Mouse (Mus musculus): ENCODE results near the gene Bsg. TPM values are rescaled to one million over a fixed set of nuclear protein-coding genes. Genes with fewer than 3 reads are reported as not detected.
A peak's percentile ranks its signal among the peaks of the same experiment; 100 is the strongest.

Gene Bsg
- polyA plus RNA-seq, 1 experiment from 2014 or later = 1,001 TPM

DNA sequence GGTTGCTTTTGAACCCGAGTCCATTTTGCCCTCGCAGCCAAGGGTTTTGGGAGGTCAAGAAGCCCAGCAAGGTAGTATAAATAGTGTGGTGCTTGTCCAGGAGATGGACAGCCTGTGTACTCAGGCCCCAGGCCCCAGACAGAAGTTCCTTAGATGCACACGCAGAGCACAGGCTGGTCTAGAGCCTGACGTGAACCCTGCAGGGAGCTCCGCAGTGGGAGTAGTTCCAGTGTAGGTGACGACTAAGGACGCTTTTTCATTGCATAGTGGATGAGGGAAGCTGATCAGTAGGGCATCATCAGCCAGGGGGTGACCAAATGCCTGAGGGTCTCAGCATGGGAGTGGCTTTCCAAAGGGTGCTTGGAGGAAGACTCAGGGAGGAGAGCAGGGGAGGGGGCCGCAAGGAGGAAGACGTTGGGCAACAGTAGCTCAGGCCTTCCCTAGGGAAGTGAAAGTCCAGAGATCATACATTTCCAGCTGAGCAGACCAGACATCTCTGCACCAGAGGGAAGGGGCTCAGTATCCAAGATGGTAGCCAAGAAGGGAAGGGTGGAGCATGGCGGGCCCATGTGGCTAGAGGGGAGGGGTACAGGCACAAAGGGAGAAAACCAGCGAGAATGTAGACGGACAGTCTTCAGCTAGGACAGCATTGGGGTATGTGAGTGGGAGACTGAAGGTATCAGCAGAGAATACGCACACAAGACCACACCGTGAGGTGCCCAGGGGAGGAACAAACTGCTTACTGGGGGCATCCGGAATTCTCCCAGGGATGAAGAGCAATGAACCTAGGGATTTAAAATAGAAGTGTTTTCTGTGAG lies 34.0 kb upstream of the Bsg start:
- Histone ChIP-seq H3K9me3 (replicated peaks) (no peaks in the 10 kb centered on the region), H3K4me3 (replicated peaks) (peak overlapping the region; percentile 61), H3K4me2 (peak overlapping the region; percentile 95), H3K36me3 (peaks cover 12% of the 10 kb centered on the region), H3K9ac (replicated peaks) (peak overlapping the region; percentile 76), H3K27ac (replicated peaks) (peak overlapping the region; percentile 94), H3K27me3 (replicated peaks) (no peaks in the 10 kb centered on the region), H3K4me1 (peaks cover 33% of the 10 kb centered on the region)
- peak; percentile 15 for ATAC-seq (ENCODE audit: low FRiP score)
- 22% methylated on average over 15 of the region's 15 CpGs for WGBS

DNA sequence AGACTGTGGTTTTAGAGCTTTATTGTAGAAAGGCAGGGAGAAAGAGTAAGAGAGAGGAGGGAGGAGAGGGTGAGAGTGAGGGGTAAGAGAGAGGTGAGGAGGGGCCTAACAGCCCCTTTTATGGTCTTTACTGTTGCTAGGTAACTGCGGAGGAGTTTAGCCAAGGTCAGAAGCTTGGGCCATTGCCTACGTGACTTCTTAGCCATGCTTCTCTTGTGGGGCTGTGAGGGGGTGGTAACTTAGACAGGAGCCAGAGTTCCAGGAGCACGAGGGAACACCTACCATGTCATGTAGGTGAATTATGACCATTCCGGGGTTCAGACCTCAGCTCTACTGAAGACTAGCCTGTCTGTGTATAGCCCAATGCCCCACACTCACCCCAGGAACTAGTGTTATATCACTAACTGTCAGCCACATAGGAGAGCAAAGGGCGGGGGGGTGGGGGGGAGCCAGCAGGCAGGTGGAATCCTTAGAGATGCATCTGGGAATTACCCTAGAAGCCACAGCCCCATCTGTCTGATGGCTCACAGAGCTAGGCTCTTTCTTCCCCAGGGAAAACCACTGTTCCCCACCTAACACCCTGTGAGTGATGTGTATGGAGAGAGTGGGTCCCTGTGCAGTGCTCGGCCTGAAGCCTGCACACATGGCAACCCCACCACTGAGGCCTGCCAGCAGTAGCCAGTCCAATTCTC lies 32.7 kb upstream of the Bsg start:
- Histone ChIP-seq H3K4me2 (peak overlapping the region; percentile 95), H3K4me1 (peaks cover 33% of the 10 kb centered on the region), H3K27me3 (replicated peaks) (no peaks in the 10 kb centered on the region), H3K9ac (replicated peaks) (peak overlapping the region; percentile 76; the same call in 1 of the 2 replicates), H3K27ac (replicated peaks) (no peak overlapping the region), H3K9me3 (replicated peaks) (no peaks in the 10 kb centered on the region), H3K4me3 (replicated peaks) (peak overlapping the region; percentile 61; the same call in 1 of the 2 replicates), H3K36me3 (peaks cover 25% of the 10 kb centered on the region)
- 29% methylated on average over 6 of the region's 6 CpGs for WGBS
- no peak for ATAC-seq (ENCODE audit: low FRiP score)

- ATAC-seq (ENCODE audit: low FRiP score) = no peak
- no peak overlapping the region for H3K4me3 ChIP-seq (replicated peaks)
- no peak overlapping the region for H3K27ac ChIP-seq (replicated peaks)
- peaks cover 28% of the 10 kb centered on the region for H3K36me3 ChIP-seq
- 0 out of 2 replicates have a peak overlapping the region, but pooled peaks have one; percentile 14 for H3K9ac ChIP-seq (replicated peaks)
- H3K4me2 ChIP-seq = peak overlapping the region; percentile 5; the same call in 1 of the 2 replicates
- 49% methylated on average over 3 of the region's 3 CpGs for WGBS
- H3K9me3 ChIP-seq (replicated peaks) = no peaks in the 10 kb centered on the region
- peaks cover 33% of the 10 kb centered on the region for H3K4me1 ChIP-seq
- H3K27me3 ChIP-seq (replicated peaks) = no peaks in the 10 kb centered on the region
These were observed 32.2 kb upstream of the Bsg start for GRCm38 (mm10) chr10:79672088-79672455.

- H3K9ac ChIP-seq (replicated peaks) = no peak overlapping the region
- H3K4me3 ChIP-seq (replicated peaks) = no peak overlapping the region
- peaks cover 28% of the 10 kb centered on the region for H3K36me3 ChIP-seq
- peaks cover 28% of the 10 kb centered on the region for H3K4me1 ChIP-seq
- no peaks in the 10 kb centered on the region for H3K27me3 ChIP-seq (replicated peaks)
- ATAC-seq (ENCODE audit: low FRiP score) = no peak
- no peaks in the 10 kb centered on the region for H3K9me3 ChIP-seq (replicated peaks)
- no peak overlapping the region for H3K27ac ChIP-seq (replicated peaks)
- 94% methylated on average over 3 of the region's 3 CpGs for WGBS
- H3K4me2 ChIP-seq = no peak overlapping the region
These were observed 31.2 kb upstream of the Bsg start for GRCm38 (mm10) chr10:79673054-79673453.

DNA sequence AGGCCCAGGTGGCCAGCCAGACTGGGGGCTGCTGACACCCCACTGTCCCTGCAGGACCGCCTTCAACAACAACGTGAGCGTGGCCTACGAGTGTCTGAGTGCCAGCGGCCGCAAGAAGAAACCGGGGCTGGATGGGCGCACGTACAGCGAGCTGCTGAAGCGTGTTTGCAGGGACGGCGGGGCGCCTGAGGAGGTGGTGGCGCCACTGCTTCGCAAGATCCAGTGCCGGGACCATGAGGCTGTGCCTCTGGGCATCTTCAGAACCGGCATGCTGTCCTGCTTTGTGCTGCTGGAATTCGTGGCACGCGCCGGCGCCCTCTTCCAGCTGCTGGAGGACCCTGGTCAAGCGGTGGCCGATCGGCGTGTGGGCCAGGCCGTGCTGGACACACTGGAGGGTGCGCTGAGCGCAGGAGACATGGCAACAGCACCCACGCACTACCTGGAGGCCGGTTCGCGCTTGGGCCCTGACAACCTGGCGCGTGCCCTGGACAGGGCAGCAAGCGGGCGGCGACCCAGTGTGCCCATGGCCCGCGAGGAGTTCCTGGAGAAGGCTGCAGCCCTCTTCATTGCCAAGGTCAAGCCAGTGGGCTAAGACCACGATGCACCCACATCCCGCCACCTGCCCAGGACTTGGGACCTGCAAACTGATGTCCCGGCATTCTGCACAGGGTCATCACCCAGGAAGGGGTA lies 28.8 kb upstream of the Bsg start:
- Histone ChIP-seq H3K27ac (replicated peaks) (no peak overlapping the region), H3K4me1 (peaks cover 18% of the 10 kb centered on the region), H3K36me3 (peaks cover 28% of the 10 kb centered on the region), H3K4me3 (replicated peaks) (no peak overlapping the region), H3K4me2 (no peak overlapping the region), H3K27me3 (replicated peaks) (no peaks in the 10 kb centered on the region), H3K9me3 (replicated peaks) (no peaks in the 10 kb centered on the region), H3K9ac (replicated peaks) (no peak overlapping the region)
- no peak for ATAC-seq (ENCODE audit: low FRiP score)
- WGBS = 70% methylated on average over 44 of the region's 44 CpGs

DNA sequence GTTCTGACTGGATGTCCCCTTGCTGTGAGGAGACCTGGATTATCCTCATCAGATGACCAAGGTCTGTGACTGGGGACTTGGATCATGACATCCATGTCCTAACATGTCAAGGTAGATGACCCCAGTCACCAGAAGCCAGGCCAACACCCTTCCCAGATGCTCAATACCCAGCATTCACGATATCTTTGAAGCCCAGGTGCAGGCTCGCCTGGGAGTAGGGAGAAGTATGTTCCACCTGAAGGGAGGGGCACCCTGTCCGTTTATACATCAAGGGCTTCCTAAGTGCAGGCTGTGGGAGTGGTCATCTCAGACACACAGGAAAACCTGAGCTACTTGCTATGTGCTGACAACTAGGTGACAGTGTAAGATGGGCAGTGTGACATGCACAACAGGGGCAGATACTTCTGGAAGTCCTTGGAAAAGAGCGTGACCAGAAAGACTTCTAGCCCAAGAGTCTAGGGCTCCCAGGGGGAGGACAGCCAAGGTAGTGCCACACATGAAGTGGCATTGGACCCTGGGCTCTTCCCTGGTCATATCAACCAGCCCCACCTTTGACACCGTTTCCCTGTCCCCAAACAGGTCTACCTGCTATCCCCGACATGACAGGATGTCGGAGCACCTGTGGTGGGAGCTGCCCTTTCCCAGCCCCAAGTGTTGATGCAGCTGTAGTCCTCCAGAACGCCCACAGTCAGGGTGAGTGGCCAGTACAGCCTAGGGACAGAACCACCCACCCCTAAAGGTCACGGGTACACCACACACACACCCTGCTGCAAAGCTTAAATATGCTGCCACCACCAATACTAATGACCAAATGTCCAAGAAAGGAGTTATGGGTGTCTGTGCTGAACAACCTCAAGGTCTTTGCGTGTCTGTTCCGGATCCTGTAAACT lies 23.4 kb upstream of the Bsg start:
- peaks cover 28% of the 10 kb centered on the region for H3K4me1 ChIP-seq
- peaks cover 22% of the 10 kb centered on the region for H3K36me3 ChIP-seq
- ATAC-seq (ENCODE audit: low FRiP score) = peak; percentile 39
- H3K4me2 ChIP-seq = peak overlapping the region; percentile 95
- no peaks in the 10 kb centered on the region for H3K9me3 ChIP-seq (replicated peaks)
- H3K4me3 ChIP-seq (replicated peaks) = peak overlapping the region; percentile 81
- WGBS = 39% methylated on average over 11 of the region's 11 CpGs
- H3K27ac ChIP-seq (replicated peaks) = peak overlapping the region; percentile 88
- H3K27me3 ChIP-seq (replicated peaks) = no peaks in the 10 kb centered on the region
- H3K9ac ChIP-seq (replicated peaks) = peak overlapping the region; percentile 44

DNA sequence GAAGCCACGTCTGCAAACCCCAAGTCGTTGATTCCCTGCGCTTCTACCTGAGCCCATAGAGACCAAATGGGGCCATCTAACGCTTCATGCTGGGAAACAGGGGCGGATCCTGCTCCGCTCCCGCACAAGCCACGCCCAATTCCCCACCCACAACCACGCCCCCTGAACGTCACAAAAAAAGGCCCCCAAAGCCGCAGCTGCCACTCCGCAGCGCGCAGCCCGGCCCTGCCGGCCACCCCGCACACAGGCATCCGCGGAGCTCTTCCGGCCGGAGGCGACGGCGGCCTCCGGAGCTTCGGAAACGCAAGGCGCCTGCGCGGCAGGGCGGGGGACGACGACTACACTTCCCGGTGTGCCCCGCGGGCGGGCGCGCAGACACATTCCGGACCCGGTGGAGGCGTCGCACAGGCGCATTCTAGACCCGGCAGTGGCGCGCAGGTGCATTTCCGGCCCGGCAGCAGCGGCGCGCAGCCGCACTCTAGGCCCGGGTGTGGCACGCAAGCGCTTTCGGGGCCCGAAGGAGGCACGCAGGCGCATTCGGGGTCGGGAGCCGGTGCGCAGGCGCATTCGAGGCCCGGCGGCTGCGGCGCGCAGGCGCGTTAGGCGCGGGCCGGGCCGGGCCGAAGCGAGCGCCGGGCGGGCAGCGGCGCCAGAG lies 22.6 kb upstream of the Bsg start, which contains the start of gene Cdc34:
Gene Cdc34 (plus strand): TSS at position 605 of the 655 bp plus-strand sequence.
- under 1% methylated on average over 64 of the region's 84 CpGs for WGBS
- peak; percentile 92 for ATAC-seq (ENCODE audit: low FRiP score)
- Histone ChIP-seq H3K36me3 (peaks cover 22% of the 10 kb centered on the region), H3K4me3 (replicated peaks) (peak within 1 kb of the TSS; percentile 81), H3K4me1 (peaks cover 28% of the 10 kb centered on the region), H3K27me3 (replicated peaks) (no peaks in the 10 kb centered on the region), H3K9ac (replicated peaks) (peak within 1 kb of the TSS; percentile 76), H3K9me3 (replicated peaks) (no peaks in the 10 kb centered on the region), H3K4me2 (peak within 1 kb of the TSS; percentile 95), H3K27ac (replicated peaks) (peak within 1 kb of the TSS; percentile 88)

DNA sequence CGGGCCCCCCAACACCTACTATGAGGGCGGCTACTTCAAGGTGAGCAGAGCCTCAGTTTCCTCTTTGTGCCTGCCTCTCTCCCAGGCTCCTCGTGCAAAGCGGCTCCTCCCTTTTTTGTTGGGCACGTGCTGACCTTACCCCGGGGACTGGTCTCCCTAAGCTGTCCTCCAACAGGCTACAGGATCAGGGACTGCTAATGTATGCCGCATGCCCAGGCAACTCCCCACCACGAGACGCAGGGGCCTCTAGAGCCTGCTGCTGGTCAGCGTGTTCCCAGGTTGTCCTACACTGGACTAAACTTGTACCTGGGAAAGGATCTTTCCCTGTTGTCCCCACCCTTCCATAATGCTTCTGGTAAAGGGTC lies 21.8 kb upstream of the Bsg start:
- H3K4me1 ChIP-seq = peaks cover 28% of the 10 kb centered on the region
- peak overlapping the region; percentile 88 for H3K27ac ChIP-seq (replicated peaks)
- H3K4me3 ChIP-seq (replicated peaks) = peak overlapping the region; percentile 81
- under 1% methylated on average over 10 of the region's 10 CpGs for WGBS
- H3K9ac ChIP-seq (replicated peaks) = peak overlapping the region; percentile 76
- peak; percentile 6 for ATAC-seq (ENCODE audit: low FRiP score)
- no peaks in the 10 kb centered on the region for H3K9me3 ChIP-seq (replicated peaks)
- no peaks in the 10 kb centered on the region for H3K27me3 ChIP-seq (replicated peaks)
- H3K4me2 ChIP-seq = peak overlapping the region; percentile 95
- H3K36me3 ChIP-seq = peaks cover 29% of the 10 kb centered on the region

DNA sequence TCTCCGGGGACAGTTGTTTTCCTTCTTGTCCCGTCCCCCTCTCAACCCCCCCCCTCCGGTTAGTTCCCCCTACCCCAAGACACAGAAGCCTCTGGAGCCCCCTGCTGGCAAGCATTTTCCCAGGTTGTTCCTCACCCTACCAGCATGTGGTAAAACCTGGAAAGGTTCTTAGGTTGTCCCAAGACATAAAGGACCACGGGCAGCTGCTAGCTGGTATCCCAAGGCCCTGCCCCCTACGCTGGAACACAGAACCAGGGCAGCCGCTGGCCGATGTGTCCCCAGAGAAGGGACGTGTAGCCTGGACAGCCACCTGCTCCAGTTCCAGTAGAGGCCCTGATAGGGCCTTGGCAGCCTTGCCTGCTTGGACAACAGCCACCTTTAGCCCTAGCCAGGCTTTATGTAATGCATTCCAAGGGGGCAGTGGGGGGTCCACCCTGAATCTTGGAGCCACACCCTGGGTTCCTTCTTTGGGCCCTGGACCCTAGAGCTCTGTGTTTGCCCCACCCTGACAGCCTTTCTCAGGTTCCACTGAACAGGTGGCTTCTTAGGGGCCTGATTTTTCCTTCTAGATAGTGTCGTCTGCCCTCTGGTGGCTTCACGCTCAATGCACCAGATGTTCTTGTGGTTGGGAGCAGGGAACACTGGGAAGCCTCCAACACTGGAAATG lies 21.2 kb upstream of the Bsg start:
- Histone ChIP-seq H3K27me3 (replicated peaks) (no peaks in the 10 kb centered on the region), H3K4me1 (peaks cover 28% of the 10 kb centered on the region), H3K4me2 (peak overlapping the region; percentile 95), H3K36me3 (peaks cover 34% of the 10 kb centered on the region), H3K4me3 (replicated peaks) (peak overlapping the region; percentile 81), H3K27ac (replicated peaks) (peak overlapping the region; percentile 88), H3K9ac (replicated peaks) (peak overlapping the region; percentile 76), H3K9me3 (replicated peaks) (no peaks in the 10 kb centered on the region)
- 6% methylated on average over 10 of the region's 10 CpGs for WGBS
- ATAC-seq (ENCODE audit: low FRiP score) = no peak
